Mouse (Mus musculus) neutrophil, adult 83 days (primary cell): ENCODE results near the gene Rhox13. TPM values are rescaled to one million over a fixed set of nuclear protein-coding genes. Genes with fewer than 3 reads are reported as not detected.

Experiments used
- total RNA-seq, 2 experiments: library from RNA; stranded (reverse); gene quantifications; one replicate each; pipeline ENCODE4 v1.2.4; 2023

The Rhox13 gene
- not detected for total RNA-seq

GRCm38 (mm10) chrX:38120982-38121381 is at the start of gene Rhox13:
Gene Rhox13 (plus strand): TSS chrX:38121219.

DNA sequence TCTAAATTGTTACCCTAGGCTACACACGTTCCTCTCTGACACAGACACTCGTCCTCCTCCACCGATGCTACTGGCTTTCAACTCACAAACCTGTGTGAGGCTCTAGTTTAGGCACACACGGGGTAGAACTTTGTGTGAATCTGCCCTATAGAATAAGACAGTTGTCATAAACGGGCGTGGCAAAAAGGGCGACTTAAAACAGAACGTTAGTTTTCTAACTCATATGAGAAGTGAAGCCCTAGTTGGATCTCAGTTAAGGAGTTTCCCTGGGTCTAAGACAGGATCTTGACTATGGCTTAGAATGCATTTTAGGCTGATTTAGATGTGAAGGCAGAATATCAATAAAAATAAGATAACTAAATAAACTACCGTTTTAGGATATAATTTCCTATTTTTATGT is 36.0 kb upstream of the Rhox13 start, which contains the start of gene Rhox11:
Rhox11 (minus strand) TSS at position 101 of the 400 bp plus-strand sequence.

DNA sequence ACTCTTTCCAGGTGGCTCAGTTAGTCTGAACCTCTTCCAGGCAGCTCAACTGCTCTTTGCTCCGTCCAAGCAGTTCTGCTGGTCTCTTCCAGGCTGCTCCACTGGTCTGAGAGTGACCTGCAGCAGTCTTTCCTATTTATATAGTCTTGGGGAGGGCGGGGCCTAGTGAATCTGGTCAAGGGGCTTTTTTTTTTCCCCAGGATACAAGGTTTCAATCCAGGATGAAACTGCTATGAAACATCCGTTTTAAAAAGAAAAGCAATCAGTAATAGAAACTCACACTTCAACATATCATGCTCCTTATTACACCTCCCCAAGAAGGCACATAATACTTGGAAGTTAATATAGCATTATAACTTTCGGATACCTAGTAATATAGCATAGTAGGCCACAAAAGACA is 10.2 kb upstream of the Rhox13 start, which contains the start of gene Rhox12:
Rhox12 (minus strand) TSS at position 101 of the 400 bp plus-strand sequence.

Other genes with a start within 250 kb of the Rhox13 start
- not detected for gene Rhox8, start 242.3 kb upstream of the Rhox13 start, total RNA-seq
- gene Rhox7b, start 224.0 kb upstream of the Rhox13 start, total RNA-seq, result not detected
- gene Rhox9, start 219.4 kb upstream of the Rhox13 start, total RNA-seq, result not detected
- gene Btg1-ps1, start 102.4 kb upstream of the Rhox13 start, total RNA-seq, result not detected
- gene Btg1-ps2, start 78.1 kb upstream of the Rhox13 start, total RNA-seq, result not detected
- not detected for gene Rhox10, start 54.7 kb upstream of the Rhox13 start, total RNA-seq
- gene Rhox11, start 36.1 kb upstream of the Rhox13 start, total RNA-seq, result not detected
- gene Rhox12, start 10.3 kb upstream of the Rhox13 start, total RNA-seq, result not detected
- gene Zbtb33, start 68.6 kb downstream of the Rhox13 start, total RNA-seq, result 10 to 100 TPM; 16.4 to 18.8 TPM
- gene Tmem255a, start 131.2 kb downstream of the Rhox13 start, total RNA-seq, result not detected
- gene Atp1b4, start 195.0 kb downstream of the Rhox13 start, total RNA-seq, result not detected